Mouse (Mus musculus): ENCODE measurements at regions not wholly inside any gene's neighbourhood (a gene's known extent, or its start where the extent isn't known, plus 50 kb on each side); places are given as distances from the start of the nearest gene placed in this dataset.

DNA sequence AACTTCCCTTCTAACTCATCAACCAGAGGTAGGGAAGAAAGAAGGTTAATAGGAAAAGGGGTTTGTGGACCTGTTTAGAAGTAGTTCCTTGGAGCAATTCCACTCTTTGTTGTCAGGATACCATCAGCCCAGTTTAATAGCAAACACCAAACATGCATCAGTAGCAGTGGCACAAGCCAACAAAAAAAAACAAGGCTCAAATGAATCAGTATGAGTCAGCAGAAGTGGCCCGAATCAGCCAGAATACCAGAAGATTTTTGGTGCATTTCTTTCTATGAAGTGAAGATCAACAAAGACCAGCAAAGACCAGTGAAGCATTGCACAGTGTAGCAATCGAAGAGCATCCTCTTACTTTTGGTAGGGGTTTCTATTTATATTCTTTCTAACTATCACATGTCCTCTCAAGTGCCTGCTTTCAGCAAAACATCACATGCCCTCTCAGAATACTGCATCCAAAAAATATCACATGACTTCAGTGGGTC is 52.9 kb upstream of the Gm10944 start:
- ATAC-seq (replicated peaks; ENCODE audit: low FRiP score, low TSS enrichment, low read depth) (no peak), DNase-seq (ENCODE audit: low spot score) (no peak)
- H3K4me2 ChIP-seq (ENCODE audit: low read length): no peak overlapping the region
- no peak overlapping the region for H3K9ac ChIP-seq (ENCODE audit: low read length)
- H3K4me1 ChIP-seq (replicated peaks; ENCODE audit: control insufficient read depth, insufficient read depth, low read length): no peaks in the 10 kb centered on the region
- H3K36me3 ChIP-seq (ENCODE audit: control insufficient read depth, insufficient read depth, low read length): no peaks in the 10 kb centered on the region
- no peaks in the 10 kb centered on the region for H3K9me3 ChIP-seq (ENCODE audit: control insufficient read depth, low read length)
- WGBS: 87% methylated on average over 2 of the region's 2 CpGs
- H3K4me3 ChIP-seq (ENCODE audit: low read depth, low read length): no peak overlapping the region
- H3K27ac ChIP-seq (ENCODE audit: low read depth): no peak overlapping the region
- H3K27me3 ChIP-seq (replicated peaks; ENCODE audit: control insufficient read depth, insufficient read depth, low read length): no peaks in the 10 kb centered on the region

- 49% methylated on average over 12 of the region's 12 CpGs for WGBS
- no peaks in the 10 kb centered on the region for H3K4me1 ChIP-seq (replicated peaks; ENCODE audit: control insufficient read depth, insufficient read depth, low read length)
- no peak overlapping the region for H3K4me2 ChIP-seq (ENCODE audit: low read length)
- H3K27ac ChIP-seq (ENCODE audit: low read depth): no peak overlapping the region
- no peaks in the 10 kb centered on the region for H3K9me3 ChIP-seq (ENCODE audit: control insufficient read depth, low read length)
- DNase-seq (ENCODE audit: low spot score): no peak
- no peaks in the 10 kb centered on the region for H3K27me3 ChIP-seq (replicated peaks; ENCODE audit: control insufficient read depth, insufficient read depth, low read length)
- no peak overlapping the region for H3K9ac ChIP-seq (ENCODE audit: low read length)
- H3K36me3 ChIP-seq (ENCODE audit: control insufficient read depth, insufficient read depth, low read length): no peaks in the 10 kb centered on the region
- H3K4me3 ChIP-seq (ENCODE audit: low read depth, low read length): no peak overlapping the region
- no peak for ATAC-seq (replicated peaks; ENCODE audit: low FRiP score, low TSS enrichment, low read depth)
These were observed 57.1 kb upstream of the Rab32 start for GRCm38 (mm10) chr10:10614976-10615762.

GRCm38 (mm10) chr10:10610561-10611345 is 52.7 kb upstream of the Rab32 start:
- DNase-seq (ENCODE audit: low spot score) (no peak), ATAC-seq (replicated peaks; ENCODE audit: low FRiP score, low TSS enrichment, low read depth) (0 out of 2 replicates have a peak, but pooled peaks have one; percentile 58)
- WGBS: 60% methylated on average over 3 of the region's 3 CpGs
- Histone ChIP-seq H3K4me3 (ENCODE audit: low read depth, low read length) (no peak overlapping the region), H3K9me3 (ENCODE audit: control insufficient read depth, low read length) (no peaks in the 10 kb centered on the region), H3K27ac (ENCODE audit: low read depth) (no peak overlapping the region), H3K4me2 (ENCODE audit: low read length) (no peak overlapping the region), H3K27me3 (replicated peaks; ENCODE audit: control insufficient read depth, insufficient read depth, low read length) (no peaks in the 10 kb centered on the region), H3K36me3 (ENCODE audit: control insufficient read depth, insufficient read depth, low read length) (no peaks in the 10 kb centered on the region), H3K9ac (ENCODE audit: low read length) (no peak overlapping the region), H3K4me1 (replicated peaks; ENCODE audit: control insufficient read depth, insufficient read depth, low read length) (no peaks in the 10 kb centered on the region)

DNA sequence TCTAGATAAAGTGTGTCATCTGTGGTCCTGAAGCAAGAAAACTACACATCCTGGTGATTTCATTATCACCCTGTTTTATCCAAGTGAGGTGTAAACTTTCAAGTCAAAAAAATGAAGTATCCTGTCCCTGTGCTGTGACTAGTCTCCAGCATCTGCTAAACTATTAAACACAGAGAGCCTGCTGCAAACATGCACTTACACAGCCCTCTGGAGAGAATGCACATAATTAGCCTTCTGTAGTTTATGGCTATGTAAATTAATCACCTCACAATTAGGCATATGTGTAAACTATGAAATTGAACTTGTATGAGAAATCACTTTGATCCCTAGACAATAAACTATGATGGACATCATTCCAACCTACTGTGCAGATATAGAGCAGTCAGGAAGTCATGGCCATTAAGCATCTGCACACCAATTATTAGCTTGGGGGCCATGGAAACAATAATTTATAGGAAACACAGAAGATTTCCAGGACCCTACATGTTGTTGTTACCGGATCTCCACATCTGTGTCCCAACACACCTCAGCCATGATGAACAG is 50.6 kb upstream of the Rab32 start:
- H3K4me3 ChIP-seq (ENCODE audit: low read depth, low read length): no peak overlapping the region
- no peak overlapping the region for H3K4me2 ChIP-seq (ENCODE audit: low read length)
- ATAC-seq (replicated peaks; ENCODE audit: low FRiP score, low TSS enrichment, low read depth) (no peak), DNase-seq (ENCODE audit: low spot score) (no peak)
- H3K36me3 ChIP-seq (ENCODE audit: control insufficient read depth, insufficient read depth, low read length): no peaks in the 10 kb centered on the region
- WGBS: 91% methylated on average over 1 of the region's 1 CpGs
- H3K9ac ChIP-seq (ENCODE audit: low read length): no peak overlapping the region
- no peaks in the 10 kb centered on the region for H3K4me1 ChIP-seq (replicated peaks; ENCODE audit: control insufficient read depth, insufficient read depth, low read length)
- H3K27me3 ChIP-seq (replicated peaks; ENCODE audit: control insufficient read depth, insufficient read depth, low read length): no peaks in the 10 kb centered on the region
- no peaks in the 10 kb centered on the region for H3K9me3 ChIP-seq (ENCODE audit: control insufficient read depth, low read length)
- no peak overlapping the region for H3K27ac ChIP-seq (ENCODE audit: low read depth)
